Mouse (Mus musculus): ENCODE data around the gene Hmga2. TPM values are rescaled to one million over a fixed set of nuclear protein-coding genes. Genes with fewer than 3 reads are reported as not detected.

The Hmga2 gene
- polyA plus RNA-seq, 1 experiment from 2014 or later = 21.1 TPM

- Histone ChIP-seq H3K27me3 (replicated peaks; ENCODE audit: control insufficient read depth, insufficient read depth, low read length) (no peaks in the 10 kb centered on the region), H3K4me1 (ENCODE audit: control insufficient read depth, insufficient read depth, low read length) (peaks cover 50% of the 10 kb centered on the region)
- 84% methylated on average over 17 of the region's 17 CpGs for WGBS
These were observed 79.0 kb downstream of the Hmga2 start for GRCm38 (mm10) chr10:120397211-120397631.

GRCm38 (mm10) chr10:120395550-120395949, 80.7 kb downstream of the Hmga2 start:
- ATAC-seq = no peak
- no peaks in the 10 kb centered on the region for H3K36me3 ChIP-seq (ENCODE audit: control insufficient read depth, insufficient read depth, low read length)
- 49% methylated on average over 6 of the region's 6 CpGs for WGBS
- H3K27me3 ChIP-seq (replicated peaks; ENCODE audit: control insufficient read depth, insufficient read depth, low read length) = no peaks in the 10 kb centered on the region
- no peaks in the 10 kb centered on the region for H3K9me3 ChIP-seq (ENCODE audit: control insufficient read depth, low read length)
- no peak overlapping the region for H3K4me2 ChIP-seq (ENCODE audit: low read depth, low read length)
- H3K27ac ChIP-seq (ENCODE audit: low read length) = no peak overlapping the region
- no peak overlapping the region for H3K9ac ChIP-seq (ENCODE audit: low read depth, low read length)
- peaks cover 49% of the 10 kb centered on the region for H3K4me1 ChIP-seq (ENCODE audit: control insufficient read depth, insufficient read depth, low read length)
- H3K4me3 ChIP-seq (ENCODE audit: low read length) = no peak overlapping the region

More at GRCm38 (mm10) chr10:120397211-120397631, 79.0 kb downstream of the Hmga2 start:
- Histone ChIP-seq H3K4me3 (ENCODE audit: low read length) (no peak overlapping the region), H3K36me3 (ENCODE audit: control insufficient read depth, insufficient read depth, low read length) (no peaks in the 10 kb centered on the region), H3K4me2 (ENCODE audit: low read depth, low read length) (no peak overlapping the region), H3K9ac (ENCODE audit: low read depth, low read length) (no peak overlapping the region), H3K27ac (ENCODE audit: low read length) (no peak overlapping the region), H3K9me3 (ENCODE audit: control insufficient read depth, low read length) (no peaks in the 10 kb centered on the region)
- no peak for ATAC-seq

- H3K4me3 ChIP-seq (ENCODE audit: low read length) = no peak overlapping the region
- no peaks in the 10 kb centered on the region for H3K36me3 ChIP-seq (ENCODE audit: control insufficient read depth, insufficient read depth, low read length)
- H3K27me3 ChIP-seq (replicated peaks; ENCODE audit: control insufficient read depth, insufficient read depth, low read length) = no peaks in the 10 kb centered on the region
- WGBS = 70% methylated on average over 9 of the region's 9 CpGs
- H3K4me1 ChIP-seq (ENCODE audit: control insufficient read depth, insufficient read depth, low read length) = peaks cover 48% of the 10 kb centered on the region
- no peak for ATAC-seq
- H3K4me2 ChIP-seq (ENCODE audit: low read depth, low read length) = no peak overlapping the region
- no peak overlapping the region for H3K9ac ChIP-seq (ENCODE audit: low read depth, low read length)
- no peak overlapping the region for H3K27ac ChIP-seq (ENCODE audit: low read length)
- H3K9me3 ChIP-seq (ENCODE audit: control insufficient read depth, low read length) = no peaks in the 10 kb centered on the region
These were observed 81.5 kb downstream of the Hmga2 start for GRCm38 (mm10) chr10:120394740-120395139.

- Histone ChIP-seq H3K4me1 (ENCODE audit: control insufficient read depth, insufficient read depth, low read length) (peaks cover 42% of the 10 kb centered on the region), H3K9ac (ENCODE audit: low read depth, low read length) (peak overlapping the region; percentile 52; the same call in 1 of the 2 replicates), H3K27ac (ENCODE audit: low read length) (peak overlapping the region; percentile 86)
These were observed 84.1 kb downstream of the Hmga2 start for GRCm38 (mm10) chr10:120391971-120392716.

GRCm38 (mm10) chr10:120390912-120391835, 85.1 kb downstream of the Hmga2 start:
- peak overlapping the region; percentile 52 for H3K9ac ChIP-seq (ENCODE audit: low read depth, low read length)
- peak overlapping the region; percentile 86 for H3K27ac ChIP-seq (ENCODE audit: low read length)
- H3K4me1 ChIP-seq (ENCODE audit: control insufficient read depth, insufficient read depth, low read length) = peaks cover 41% of the 10 kb centered on the region
- H3K27me3 ChIP-seq (replicated peaks; ENCODE audit: control insufficient read depth, insufficient read depth, low read length) = no peaks in the 10 kb centered on the region
- peak; percentile 66 for ATAC-seq
- H3K9me3 ChIP-seq (ENCODE audit: control insufficient read depth, low read length) = no peaks in the 10 kb centered on the region
- H3K36me3 ChIP-seq (ENCODE audit: control insufficient read depth, insufficient read depth, low read length) = no peaks in the 10 kb centered on the region
- WGBS = 17% methylated on average over 28 of the region's 28 CpGs
- H3K4me3 ChIP-seq (ENCODE audit: low read length) = peak overlapping the region; percentile 24
- peak overlapping the region; percentile 40 for H3K4me2 ChIP-seq (ENCODE audit: low read depth, low read length)

More at GRCm38 (mm10) chr10:120391971-120392716, 84.1 kb downstream of the Hmga2 start:
- 22% methylated on average over 14 of the region's 14 CpGs for WGBS
- no peaks in the 10 kb centered on the region for H3K36me3 ChIP-seq (ENCODE audit: control insufficient read depth, insufficient read depth, low read length)
- H3K4me2 ChIP-seq (ENCODE audit: low read depth, low read length) = peak overlapping the region; percentile 40
- H3K4me3 ChIP-seq (ENCODE audit: low read length) = no peak overlapping the region
- no peaks in the 10 kb centered on the region for H3K9me3 ChIP-seq (ENCODE audit: control insufficient read depth, low read length)
- H3K27me3 ChIP-seq (replicated peaks; ENCODE audit: control insufficient read depth, insufficient read depth, low read length) = no peaks in the 10 kb centered on the region
- ATAC-seq = peak; percentile 27

- H3K4me3 ChIP-seq (ENCODE audit: low read length) = no peak overlapping the region
- H3K4me1 ChIP-seq (ENCODE audit: control insufficient read depth, insufficient read depth, low read length) = peaks cover 49% of the 10 kb centered on the region
- H3K9ac ChIP-seq (ENCODE audit: low read depth, low read length) = no peak overlapping the region
- no peak overlapping the region for H3K4me2 ChIP-seq (ENCODE audit: low read depth, low read length)
- no peaks in the 10 kb centered on the region for H3K9me3 ChIP-seq (ENCODE audit: control insufficient read depth, low read length)
- ATAC-seq = no peak
- no peaks in the 10 kb centered on the region for H3K36me3 ChIP-seq (ENCODE audit: control insufficient read depth, insufficient read depth, low read length)
- WGBS = 51% methylated on average over 6 of the region's 6 CpGs
- no peaks in the 10 kb centered on the region for H3K27me3 ChIP-seq (replicated peaks; ENCODE audit: control insufficient read depth, insufficient read depth, low read length)
- H3K27ac ChIP-seq (ENCODE audit: low read length) = no peak overlapping the region
These were observed 86.6 kb downstream of the Hmga2 start for GRCm38 (mm10) chr10:120389707-120390106.

- 36% methylated on average over 10 of the region's 10 CpGs for WGBS
- Histone ChIP-seq H3K27ac (ENCODE audit: low read length) (no peak overlapping the region), H3K9me3 (ENCODE audit: control insufficient read depth, low read length) (no peaks in the 10 kb centered on the region), H3K36me3 (ENCODE audit: control insufficient read depth, insufficient read depth, low read length) (no peaks in the 10 kb centered on the region), H3K4me2 (ENCODE audit: low read depth, low read length) (no peak overlapping the region), H3K4me3 (ENCODE audit: low read length) (no peak overlapping the region), H3K27me3 (replicated peaks; ENCODE audit: control insufficient read depth, insufficient read depth, low read length) (no peaks in the 10 kb centered on the region), H3K9ac (ENCODE audit: low read depth, low read length) (no peak overlapping the region), H3K4me1 (ENCODE audit: control insufficient read depth, insufficient read depth, low read length) (peaks cover 52% of the 10 kb centered on the region)
- no peak for ATAC-seq
These were observed 87.3 kb downstream of the Hmga2 start for GRCm38 (mm10) chr10:120388966-120389365.

- H3K4me2 ChIP-seq (ENCODE audit: low read depth, low read length) = no peak overlapping the region
- H3K9me3 ChIP-seq (ENCODE audit: control insufficient read depth, low read length) = no peaks in the 10 kb centered on the region
- no peaks in the 10 kb centered on the region for H3K36me3 ChIP-seq (ENCODE audit: control insufficient read depth, insufficient read depth, low read length)
- H3K4me3 ChIP-seq (ENCODE audit: low read length) = no peak overlapping the region
- peaks cover 52% of the 10 kb centered on the region for H3K4me1 ChIP-seq (ENCODE audit: control insufficient read depth, insufficient read depth, low read length)
- H3K9ac ChIP-seq (ENCODE audit: low read depth, low read length) = no peak overlapping the region
- no peaks in the 10 kb centered on the region for H3K27me3 ChIP-seq (replicated peaks; ENCODE audit: control insufficient read depth, insufficient read depth, low read length)
- no peak overlapping the region; the same call in 1 of the 2 replicates for H3K27ac ChIP-seq (ENCODE audit: low read length)
- WGBS = 31% methylated on average over 8 of the region's 8 CpGs
- no peak for ATAC-seq
These were observed 87.8 kb downstream of the Hmga2 start for GRCm38 (mm10) chr10:120388400-120388871.

- H3K27me3 ChIP-seq (replicated peaks; ENCODE audit: control insufficient read depth, insufficient read depth, low read length) = no peaks in the 10 kb centered on the region
- no peak overlapping the region for H3K9ac ChIP-seq (ENCODE audit: low read depth, low read length)
- H3K4me1 ChIP-seq (ENCODE audit: control insufficient read depth, insufficient read depth, low read length) = peaks cover 44% of the 10 kb centered on the region
- no peak for ATAC-seq
- H3K27ac ChIP-seq (ENCODE audit: low read length) = no peak overlapping the region
- H3K4me2 ChIP-seq (ENCODE audit: low read depth, low read length) = no peak overlapping the region
- H3K36me3 ChIP-seq (ENCODE audit: control insufficient read depth, insufficient read depth, low read length) = no peaks in the 10 kb centered on the region
- no peak overlapping the region for H3K4me3 ChIP-seq (ENCODE audit: low read length)
- H3K9me3 ChIP-seq (ENCODE audit: control insufficient read depth, low read length) = no peaks in the 10 kb centered on the region
- 76% methylated on average over 8 of the region's 8 CpGs for WGBS
These were observed 89.2 kb downstream of the Hmga2 start for GRCm38 (mm10) chr10:120387105-120387504.
